Mouse (Mus musculus) heart, embryonic 11.5 days (tissue): ENCODE data around the gene Slc1a2. TPM values are rescaled to one million over a fixed set of nuclear protein-coding genes. Genes with fewer than 3 reads are reported as not detected.

Experiments used
- ATAC-seq: fragments of 200-750 bp; cut with Nextera tagmentation; replicated peaks from 2 replicates; pipeline ENCODE4 v1.8.0; 2017; ENCODE audit warnings: moderate library complexity; ENCODE audit not compliant: insufficient number of reproducible peaks, low FRiP score, low TSS enrichment
- H3K27ac ChIP-seq: fragments of 300-500 bp; sonication (generic); 2 replicates; pipeline ENCODE4 v1.5.1; 2014; ENCODE audit warnings: mild to moderate bottlenecking, low read depth, low read length
- H3K27me3 ChIP-seq: fragments of 300-500 bp; sonication (generic); 2 replicates; pipeline ENCODE4 v1.6.1; 2014; ENCODE audit warnings: mild to moderate bottlenecking, low read length, mixed read lengths; ENCODE audit not compliant: control insufficient read depth, insufficient read depth
- H3K36me3 ChIP-seq: fragments of 300-500 bp; sonication (generic); 2 replicates; pipeline ENCODE4 v1.6.1; 2014; ENCODE audit warnings: mild to moderate bottlenecking, low read length, moderate library complexity, mixed read lengths; ENCODE audit not compliant: control insufficient read depth, insufficient read depth
- H3K4me1 ChIP-seq: fragments of 300-500 bp; sonication (generic); 2 replicates; pipeline ENCODE4 v1.6.1; 2014; ENCODE audit warnings: low read length; ENCODE audit not compliant: control insufficient read depth, insufficient read depth
- H3K4me2 ChIP-seq: fragments of 300-500 bp; sonication (generic); 2 replicates; pipeline ENCODE4 v1.6.1; 2014; ENCODE audit warnings: mild to moderate bottlenecking, moderate library complexity
- H3K4me3 ChIP-seq: fragments of 300-500 bp; sonication (generic); 2 replicates; pipeline ENCODE4 v1.5.1; 2014; ENCODE audit warnings: low read depth, low read length
- H3K9ac ChIP-seq: fragments of 300-500 bp; sonication (generic); 2 replicates; pipeline ENCODE4 v1.6.1; 2014; ENCODE audit warnings: mild to moderate bottlenecking, low read depth, low read length, moderate library complexity
- H3K9me3 ChIP-seq: fragments of 300-500 bp; sonication (generic); replicated peaks from 2 replicates; pipeline ENCODE4 v1.6.1; 2016; ENCODE audit warnings: low read length; ENCODE audit not compliant: control insufficient read depth
- WGBS: fragments of 180-500 bp; shearing (Covaris S2); extraction: QIAGEN DNeasy Blood & Tissue Kit; methylation state at CpG from one replicate; pipeline ENCODE4 v1.1.7; 2014; ENCODE audit not compliant: insufficient replicate concordance; 5-methylcytosine and 5-hydroxymethylcytosine counted together
- polyA plus RNA-seq: library from polyadenylated mRNA; unstranded; fragments of >200 nt; fragmentation: Nextera tagmentation; extraction: Ambion mirVana; gene quantifications from 2 replicates; pipeline ENCODE4 v1.2.1, GENCODE M21; 2014

Slc1a2 gene
- polyA plus RNA-seq, 1 experiment from 2014 or later: 0.23 TPM

DNA sequence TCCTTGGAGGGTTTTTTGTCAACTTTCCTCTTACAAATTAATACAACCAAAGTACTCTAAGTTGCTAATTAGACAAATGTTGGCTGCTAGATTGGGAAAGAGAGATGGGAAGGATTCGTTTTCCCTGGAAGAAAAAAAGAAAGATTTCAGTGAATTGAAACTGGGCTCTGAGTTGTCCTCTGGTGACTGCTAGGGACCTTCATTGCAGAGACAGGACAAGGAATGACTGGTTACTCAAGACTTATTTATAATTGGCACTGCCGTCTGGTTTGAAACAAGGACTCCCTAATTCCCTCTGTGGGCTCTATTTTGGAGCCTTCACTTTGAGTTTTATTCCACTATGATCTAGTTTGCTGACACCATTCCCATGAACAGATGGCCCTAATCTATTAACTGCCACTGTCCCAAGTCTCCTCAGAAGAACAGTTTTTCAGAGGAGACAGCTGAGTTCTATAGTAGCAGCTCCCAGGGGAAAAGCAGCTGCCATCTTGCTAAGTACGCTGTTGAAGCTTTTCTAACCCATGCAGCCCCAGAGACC lies 22.9 kb upstream of the Slc1a2 start:
- Histone ChIP-seq H3K9me3 (no peaks in the 10 kb centered on the region), H3K4me2 (no peak overlapping the region), H3K27me3 (no peaks in the 10 kb centered on the region), H3K36me3 (no peaks in the 10 kb centered on the region), H3K4me3 (no peak overlapping the region), H3K4me1 (no peaks in the 10 kb centered on the region), H3K27ac (no peak overlapping the region), H3K9ac (no peak overlapping the region)
- no peak for ATAC-seq
- 70% methylated on average over 3 of the region's 3 CpGs for WGBS

DNA sequence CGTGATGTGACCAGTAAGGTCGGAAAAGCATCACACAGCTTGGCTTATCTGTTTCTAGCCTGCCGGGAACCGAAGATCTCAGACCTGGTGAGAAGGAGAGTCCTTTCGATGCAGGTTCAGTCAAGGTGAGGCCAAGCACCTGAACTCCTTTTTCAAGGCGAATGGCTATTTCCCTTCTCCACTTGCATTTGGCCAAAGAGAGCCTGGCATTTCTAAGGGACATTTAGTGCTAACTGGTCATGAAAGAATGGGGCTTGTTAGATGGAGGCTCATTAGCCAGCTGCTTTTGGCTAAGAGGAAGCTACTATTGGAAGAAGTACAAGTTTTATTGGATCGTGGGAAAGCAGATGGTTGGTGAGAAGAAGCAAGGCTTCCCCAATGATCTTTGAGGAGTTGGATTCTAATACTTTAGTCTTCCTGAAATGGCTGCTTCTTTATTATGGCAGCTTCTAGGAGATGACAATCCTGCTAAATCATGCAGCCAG lies 22.3 kb upstream of the Slc1a2 start:
- H3K4me3 ChIP-seq: no peak overlapping the region
- ATAC-seq: no peak
- H3K36me3 ChIP-seq: no peaks in the 10 kb centered on the region
- H3K27ac ChIP-seq: no peak overlapping the region
- no peaks in the 10 kb centered on the region for H3K9me3 ChIP-seq
- no peaks in the 10 kb centered on the region for H3K4me1 ChIP-seq
- no peaks in the 10 kb centered on the region for H3K27me3 ChIP-seq
- H3K9ac ChIP-seq: no peak overlapping the region
- H3K4me2 ChIP-seq: no peak overlapping the region
- WGBS: 80% methylated on average over 7 of the region's 7 CpGs

GRCm38 (mm10) chr2:102638140-102638539 lies 20.3 kb upstream of the Slc1a2 start:
- Histone ChIP-seq H3K36me3 (no peaks in the 10 kb centered on the region), H3K4me2 (no peak overlapping the region), H3K4me3 (no peak overlapping the region), H3K9me3 (no peaks in the 10 kb centered on the region), H3K4me1 (no peaks in the 10 kb centered on the region), H3K27ac (no peak overlapping the region), H3K27me3 (no peaks in the 10 kb centered on the region), H3K9ac (no peak overlapping the region)
- ATAC-seq: no peak
- WGBS: 72% methylated on average over 5 of the region's 5 CpGs

GRCm38 (mm10) chr2:102638690-102639089 lies 19.8 kb upstream of the Slc1a2 start:
- Histone ChIP-seq H3K9ac (no peak overlapping the region), H3K27ac (no peak overlapping the region), H3K36me3 (no peaks in the 10 kb centered on the region), H3K4me2 (no peak overlapping the region), H3K9me3 (no peaks in the 10 kb centered on the region), H3K27me3 (no peaks in the 10 kb centered on the region), H3K4me1 (no peaks in the 10 kb centered on the region), H3K4me3 (no peak overlapping the region)
- no peak for ATAC-seq
- 66% methylated on average over 2 of the region's 2 CpGs for WGBS

DNA sequence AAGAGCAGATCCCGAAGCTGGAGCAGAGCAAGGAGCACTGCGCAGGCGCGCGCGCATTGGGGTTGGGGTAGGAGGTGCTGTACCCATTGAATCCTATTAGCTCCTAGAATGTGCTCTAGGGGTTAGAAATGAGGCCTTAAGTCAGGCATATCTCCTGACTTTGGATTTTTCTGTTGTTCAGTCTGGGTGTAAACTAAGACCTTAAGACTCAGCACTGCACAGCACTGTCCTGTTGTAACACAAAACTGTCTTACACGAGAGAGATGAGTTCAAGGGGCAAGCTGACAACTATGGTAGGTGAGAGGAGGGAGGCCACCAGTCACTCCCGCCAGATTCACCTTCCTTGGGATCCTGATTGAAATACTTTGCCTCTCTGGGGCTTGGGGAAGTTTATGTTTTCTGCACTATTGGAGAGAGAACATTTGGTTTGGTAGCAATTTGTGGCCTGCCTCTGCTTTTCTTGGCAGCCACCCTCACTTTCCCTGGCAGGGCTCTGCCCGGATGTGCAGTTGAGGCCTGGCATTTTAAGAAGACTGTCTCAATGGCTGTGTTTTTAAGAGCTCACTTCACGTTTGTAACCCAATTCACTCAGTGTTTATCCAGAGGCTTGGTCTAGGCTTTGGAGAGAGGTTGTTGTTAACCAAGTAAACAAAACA lies 9.5 kb upstream of the Slc1a2 start:
- Histone ChIP-seq H3K9me3 (no peaks in the 10 kb centered on the region), H3K4me1 (no peaks in the 10 kb centered on the region), H3K4me3 (no peak overlapping the region), H3K27me3 (no peaks in the 10 kb centered on the region), H3K9ac (no peak overlapping the region), H3K4me2 (no peak overlapping the region), H3K36me3 (no peaks in the 10 kb centered on the region), H3K27ac (no peak overlapping the region)
- 79% methylated on average over 10 of the region's 10 CpGs for WGBS
- no peak for ATAC-seq

GRCm38 (mm10) chr2:102650322-102650721 lies 8.1 kb upstream of the Slc1a2 start:
- no peak overlapping the region for H3K4me2 ChIP-seq
- H3K9ac ChIP-seq: no peak overlapping the region
- no peaks in the 10 kb centered on the region for H3K9me3 ChIP-seq
- no peaks in the 10 kb centered on the region for H3K36me3 ChIP-seq
- no peak overlapping the region for H3K4me3 ChIP-seq
- no peak for ATAC-seq
- H3K4me1 ChIP-seq: no peaks in the 10 kb centered on the region
- H3K27ac ChIP-seq: no peak overlapping the region
- WGBS: 78% methylated on average over 4 of the region's 4 CpGs
- no peaks in the 10 kb centered on the region for H3K27me3 ChIP-seq

DNA sequence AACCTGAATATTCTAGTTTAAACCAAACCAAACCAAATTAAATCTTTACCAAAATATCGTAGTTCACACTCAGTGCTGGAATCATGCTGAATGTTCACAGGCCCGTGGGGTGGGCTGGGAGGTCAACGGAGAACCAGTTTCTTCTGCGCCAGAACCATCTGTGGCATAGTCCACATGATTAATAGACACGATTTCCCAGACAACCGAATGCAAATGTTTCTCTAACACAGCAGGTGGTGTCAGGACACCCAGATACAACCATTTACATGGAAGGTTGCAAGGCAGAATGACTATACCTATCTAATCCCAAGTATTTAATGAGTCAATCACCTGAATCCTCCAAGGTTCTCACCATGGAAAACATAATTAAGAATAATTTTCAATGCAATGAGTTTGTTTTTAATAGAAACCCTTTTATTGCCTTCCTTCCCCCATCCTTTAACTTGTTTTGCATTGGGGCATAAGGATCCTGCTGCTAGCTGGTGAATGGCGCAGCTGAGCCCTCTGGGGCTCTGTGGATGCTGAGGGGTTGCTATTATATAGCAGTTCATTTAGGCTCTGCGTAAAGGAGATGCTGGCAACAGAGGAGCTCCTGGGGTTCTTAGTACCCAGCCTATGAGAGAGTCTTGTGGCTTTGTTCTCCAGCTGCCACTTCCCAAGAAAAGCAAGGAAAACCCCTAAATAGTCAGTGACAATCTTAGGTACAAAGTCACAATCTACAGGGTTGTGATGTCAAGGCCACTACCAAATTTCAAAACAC lies 2.3 kb upstream of the Slc1a2 start:
- Histone ChIP-seq H3K27ac (no peak overlapping the region), H3K36me3 (no peaks in the 10 kb centered on the region), H3K9me3 (no peaks in the 10 kb centered on the region), H3K9ac (no peak overlapping the region), H3K4me1 (no peaks in the 10 kb centered on the region; the same call in 1 of the 2 replicates), H3K27me3 (peaks cover 23% of the 10 kb centered on the region), H3K4me3 (no peak overlapping the region), H3K4me2 (no peak overlapping the region)
- ATAC-seq: no peak
- 58% methylated on average over 8 of the region's 8 CpGs for WGBS

- no peak for ATAC-seq
- peak overlapping the region; percentile 99 for H3K4me2 ChIP-seq
- H3K9me3 ChIP-seq: no peaks in the 10 kb centered on the region
- peaks cover 24% of the 10 kb centered on the region for H3K27me3 ChIP-seq
- no peak overlapping the region for H3K27ac ChIP-seq
- 15% methylated on average over 7 of the region's 7 CpGs for WGBS
- peak overlapping the region; percentile 59; the same call in 1 of the 2 replicates for H3K4me3 ChIP-seq
- H3K4me1 ChIP-seq: no peaks in the 10 kb centered on the region; the same call in 1 of the 2 replicates
- no peak overlapping the region for H3K9ac ChIP-seq
- no peaks in the 10 kb centered on the region for H3K36me3 ChIP-seq
These were observed 733 bp upstream of the Slc1a2 start for GRCm38 (mm10) chr2:102657726-102658125.
